Mouse (Mus musculus) heart, postnatal 25 days (tissue): Measurements from ENCODE around the gene Wdr93. TPM values are rescaled to one million over a fixed set of nuclear protein-coding genes. Genes with fewer than 3 reads are reported as not detected.
"Not testable (repeated sequence)": the region's sequence is repeated elsewhere in the genome, so short reads cannot be mapped to it uniquely, and the experiment has no call there.

Source experiments
- DNase-seq: peaks from one replicate; pipeline ENCODE4 v3.0.0; 2022; ENCODE audit warnings: low spot score
- intact Hi-C: fragments of 180-260 bp; cut with DNase I; formaldehyde crosslinking; loops from one replicate; pipeline ENCODE4 v1.15.1; 2025
- total RNA-seq, 2 experiments: library from RNA; stranded (reverse); gene quantifications; 2 replicates each; pipeline ENCODE4 v1.2.3; 2021

Wdr93 gene
- total RNA-seq, 2 experiments from 2014 or later: 0.21 TPM; not detected in 1

DNA sequence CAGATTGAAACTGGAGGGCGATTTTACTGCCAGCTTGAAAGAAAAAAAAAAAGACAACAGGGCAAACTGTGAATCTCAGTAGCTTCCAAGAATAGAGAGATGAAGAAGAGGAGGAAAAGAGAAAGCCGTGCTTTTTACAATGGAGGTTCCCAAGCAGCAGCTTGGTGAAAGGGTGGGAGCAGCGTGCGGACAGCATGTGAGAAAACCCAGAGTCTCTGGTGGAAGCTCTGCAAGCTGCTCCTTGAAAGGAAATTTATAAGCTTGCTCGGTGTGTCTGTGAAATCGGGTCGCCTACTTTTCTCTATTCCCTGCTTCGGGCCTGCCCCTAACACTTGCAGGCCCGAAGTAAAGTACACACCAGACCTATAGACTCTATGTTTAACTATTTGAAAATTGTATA is 1.1 kb downstream of the Wdr93 start:
- intact Hi-C loops: no loop called here
- no peak for DNase-seq

DNA sequence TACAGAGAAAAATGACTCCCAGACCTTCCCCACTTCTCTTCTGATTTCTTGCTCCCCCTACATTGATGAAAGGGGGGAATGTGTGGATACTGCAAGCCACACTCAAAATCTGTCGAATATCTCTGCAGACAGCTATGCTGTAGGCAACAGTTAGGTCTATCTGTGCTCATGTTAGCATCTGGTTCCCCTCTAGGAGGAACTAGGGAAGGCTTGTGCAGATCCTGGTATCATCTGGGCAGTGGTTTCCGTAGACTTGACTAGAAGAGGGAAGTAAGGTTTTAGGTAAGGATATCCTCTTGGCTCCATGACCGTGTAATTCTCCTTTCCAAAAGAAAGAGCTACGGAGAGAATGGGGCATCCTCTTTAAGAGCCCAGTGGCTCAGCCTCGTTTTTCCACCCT is 1.6 kb downstream of the Wdr93 start:
- no peak for DNase-seq
- intact Hi-C loops: no loop called here

DNA sequence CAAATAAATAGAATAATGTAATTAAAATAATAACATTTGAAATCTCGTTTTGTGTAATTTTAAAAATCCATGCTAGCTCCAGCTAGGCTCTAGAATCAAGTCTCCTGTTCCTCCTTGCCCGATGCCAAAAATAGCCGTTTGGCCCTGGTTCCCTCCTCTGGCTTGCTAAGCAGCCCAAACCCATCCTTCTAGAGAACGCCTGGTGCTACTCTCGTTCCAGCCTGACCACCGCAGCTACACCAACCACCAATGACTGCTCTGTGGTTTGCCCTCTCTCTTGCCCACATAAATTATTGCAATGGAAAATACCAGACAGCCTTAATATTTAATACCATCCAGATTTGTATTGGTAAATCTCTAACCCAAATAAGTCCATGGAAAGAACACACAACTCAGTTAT is 4.7 kb downstream of the Wdr93 start:
- DNase-seq: no peak
- intact Hi-C loops: no loop called here

DNA sequence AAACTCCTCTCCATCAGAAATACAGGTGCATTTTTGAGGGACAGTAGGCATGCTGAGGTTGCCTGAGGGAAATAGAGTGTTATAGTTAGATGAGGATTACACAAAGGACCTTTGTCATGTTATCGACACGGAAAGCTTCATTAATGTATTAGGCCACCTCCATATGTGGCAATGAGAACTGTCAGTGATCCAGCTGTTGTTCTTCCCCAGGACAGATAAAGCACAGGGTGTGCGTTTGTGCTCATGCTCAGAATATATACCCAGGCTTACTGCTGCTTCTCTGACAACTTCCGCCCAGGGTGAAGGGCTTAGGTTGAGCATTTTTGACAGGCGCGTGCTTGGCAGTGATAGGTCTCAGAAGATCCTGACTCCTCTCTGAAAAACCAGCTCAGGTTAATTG is 6.5 kb downstream of the Wdr93 start:
- intact Hi-C loops: no loop called here

DNA sequence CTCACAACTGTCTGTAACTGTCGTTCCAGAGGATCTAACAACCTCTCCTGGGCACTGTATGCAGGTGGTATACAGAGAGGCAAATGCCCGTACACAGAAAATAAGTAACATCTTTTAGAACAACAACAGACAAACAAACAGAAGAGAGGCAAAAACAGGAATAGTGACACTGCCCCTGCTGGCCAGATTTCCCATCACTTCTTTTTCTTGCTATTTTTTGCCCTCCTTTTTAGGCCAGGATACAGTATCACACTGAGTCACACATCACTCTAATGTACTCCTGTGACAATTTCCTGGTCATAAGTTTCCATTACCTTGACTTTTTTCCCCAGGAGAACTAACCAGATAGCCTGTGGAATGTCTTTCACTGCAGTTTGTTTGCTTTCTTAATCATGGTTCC is 13.4 kb downstream of the Wdr93 start:
- DNase-seq: no peak
- intact Hi-C loops: no loop called here

More for the DNA sequence above, 6.5 kb downstream of the Wdr93 start:
- DNase-seq: no peak

DNA sequence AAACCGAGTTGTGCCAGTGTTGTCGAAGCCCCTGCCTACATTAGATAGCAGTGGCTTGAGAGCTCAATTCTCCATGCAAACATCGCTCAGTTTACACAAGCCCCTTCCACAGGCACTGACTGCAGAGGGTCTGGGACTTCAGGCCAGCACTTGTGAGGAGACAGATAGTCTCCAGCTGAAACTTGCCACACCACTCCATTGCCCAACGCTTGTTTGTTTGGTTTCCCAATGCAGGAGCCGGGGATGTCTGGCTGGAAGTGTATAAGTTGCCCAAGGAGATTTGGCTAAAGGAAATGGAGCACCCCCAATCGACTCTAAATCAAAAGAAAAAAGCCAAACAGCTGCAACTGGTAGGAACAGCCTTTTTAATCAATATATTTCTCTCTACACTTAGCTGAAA is 15.2 kb downstream of the Wdr93 start:
- no peak for DNase-seq
- intact Hi-C loops: no loop called here

DNA sequence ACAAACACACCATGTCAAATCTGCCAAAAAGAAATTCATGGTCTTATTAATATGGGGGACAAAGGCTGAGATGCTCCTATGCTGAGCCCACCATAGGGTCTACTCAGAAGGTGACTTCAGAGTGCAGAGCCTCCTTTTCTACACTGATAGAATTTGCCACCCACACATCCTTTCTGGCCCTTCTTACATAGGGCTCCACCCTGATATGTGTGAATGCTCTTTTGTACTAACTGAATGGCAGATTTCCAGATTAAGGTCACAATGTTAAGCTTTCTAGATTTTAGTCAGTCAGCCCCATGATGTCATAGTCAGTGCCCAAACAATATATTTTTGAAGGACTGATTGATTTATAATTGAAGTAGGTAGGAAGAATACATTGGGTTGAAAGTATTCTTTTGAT is 16.8 kb downstream of the Wdr93 start:
- DNase-seq: no peak
- intact Hi-C loops: no loop called here

DNA sequence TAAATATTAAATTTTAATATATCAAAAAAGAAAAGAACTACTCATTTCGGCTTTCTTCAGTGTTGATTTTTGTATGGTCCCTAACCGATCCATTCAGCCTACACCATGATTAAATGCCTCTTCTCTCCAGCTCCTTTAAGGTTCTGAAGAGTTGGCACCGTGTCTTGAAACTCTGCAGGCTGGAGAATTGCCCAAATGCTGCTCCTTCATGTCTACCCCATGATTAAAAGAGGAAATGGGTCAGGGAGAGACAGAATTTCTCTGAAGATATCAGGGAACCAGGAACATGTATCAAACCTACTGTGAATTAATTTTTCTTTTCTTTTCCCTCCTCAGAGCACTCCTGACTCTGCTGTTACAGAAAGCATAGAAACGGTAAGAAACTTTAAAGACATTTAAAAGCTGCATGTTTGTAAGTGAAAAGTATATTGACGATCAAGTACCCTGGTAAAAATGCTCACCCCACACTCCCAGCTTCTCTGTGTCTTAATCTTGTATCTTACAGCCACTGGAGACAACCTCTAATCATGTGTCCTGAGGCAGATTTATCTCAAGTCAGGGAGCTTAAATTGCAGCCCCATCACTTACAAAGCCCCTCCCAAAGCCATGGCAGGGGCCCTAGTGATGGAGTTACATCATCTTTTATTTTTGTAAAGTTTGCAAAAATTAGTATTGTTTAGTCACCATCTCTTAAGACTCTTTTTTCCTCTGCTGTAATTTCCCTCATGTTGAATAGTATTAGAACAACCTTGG is 18.3 kb downstream of the Wdr93 start:
- DNase-seq: no peak
- intact Hi-C loops: no loop called here

DNA sequence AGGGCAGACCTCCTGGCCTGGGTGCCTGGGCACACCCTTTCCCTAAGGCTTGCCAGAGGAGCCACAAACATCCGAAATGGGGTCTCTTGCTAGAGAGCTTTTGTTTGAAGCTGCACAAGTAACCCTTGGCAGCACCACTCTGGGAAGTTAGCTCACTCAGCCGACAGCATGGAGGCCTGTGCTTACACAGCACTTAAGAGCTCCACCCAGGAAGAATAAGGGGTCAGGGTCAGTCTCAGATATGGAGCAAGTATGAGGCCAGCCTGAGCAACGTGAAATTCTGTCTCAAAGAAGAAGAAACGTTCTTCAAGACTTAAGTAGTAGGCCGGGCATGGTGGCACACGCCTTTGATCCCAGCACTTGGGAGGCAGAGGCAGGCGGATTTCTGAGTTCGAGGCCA is 19.1 kb downstream of the Wdr93 start:
- DNase-seq: no peak
- intact Hi-C loops: no loop called here

DNA sequence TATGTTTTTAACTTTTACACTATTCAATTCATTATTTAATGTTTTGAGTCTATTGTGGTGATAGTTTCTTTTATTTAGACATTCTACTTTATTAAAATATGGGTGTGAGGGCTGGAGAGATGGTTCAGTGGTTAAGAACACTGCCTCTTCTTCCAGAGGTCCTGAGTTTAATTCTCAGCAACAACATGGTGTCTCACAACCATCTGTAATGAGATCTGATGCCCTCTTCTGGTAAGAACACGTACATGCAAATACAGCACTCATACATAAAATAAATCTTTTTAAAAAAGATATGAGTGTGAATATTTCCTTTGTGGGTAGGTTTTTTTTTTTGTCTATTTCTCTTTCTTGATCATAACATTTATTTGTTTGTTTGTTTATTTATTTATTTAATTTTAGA is 23.0 kb downstream of the Wdr93 start:
- no peak for DNase-seq
- intact Hi-C loops: no loop called here

DNA sequence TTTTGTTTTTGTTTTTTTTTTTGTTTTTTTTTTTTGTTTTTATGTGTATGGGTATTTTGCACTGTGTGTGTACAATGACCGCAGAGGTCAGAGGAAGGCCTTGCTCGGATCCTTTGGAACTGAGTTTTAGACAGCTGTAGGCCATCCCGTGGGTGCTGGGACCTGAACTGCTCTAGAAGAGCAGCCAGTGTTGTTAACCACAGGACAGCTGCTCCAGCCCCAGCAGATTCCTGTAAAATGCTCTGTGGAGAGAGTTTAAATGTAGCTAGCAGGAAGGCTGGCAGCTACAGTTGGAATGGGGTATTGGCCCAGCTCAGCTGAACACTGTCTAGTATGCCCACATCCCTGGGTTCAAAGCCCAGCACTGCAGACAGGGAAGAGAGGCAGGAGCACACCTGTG is 26.7 kb downstream of the Wdr93 start:
- intact Hi-C loops: no loop called here
- DNase-seq: no peak

DNA sequence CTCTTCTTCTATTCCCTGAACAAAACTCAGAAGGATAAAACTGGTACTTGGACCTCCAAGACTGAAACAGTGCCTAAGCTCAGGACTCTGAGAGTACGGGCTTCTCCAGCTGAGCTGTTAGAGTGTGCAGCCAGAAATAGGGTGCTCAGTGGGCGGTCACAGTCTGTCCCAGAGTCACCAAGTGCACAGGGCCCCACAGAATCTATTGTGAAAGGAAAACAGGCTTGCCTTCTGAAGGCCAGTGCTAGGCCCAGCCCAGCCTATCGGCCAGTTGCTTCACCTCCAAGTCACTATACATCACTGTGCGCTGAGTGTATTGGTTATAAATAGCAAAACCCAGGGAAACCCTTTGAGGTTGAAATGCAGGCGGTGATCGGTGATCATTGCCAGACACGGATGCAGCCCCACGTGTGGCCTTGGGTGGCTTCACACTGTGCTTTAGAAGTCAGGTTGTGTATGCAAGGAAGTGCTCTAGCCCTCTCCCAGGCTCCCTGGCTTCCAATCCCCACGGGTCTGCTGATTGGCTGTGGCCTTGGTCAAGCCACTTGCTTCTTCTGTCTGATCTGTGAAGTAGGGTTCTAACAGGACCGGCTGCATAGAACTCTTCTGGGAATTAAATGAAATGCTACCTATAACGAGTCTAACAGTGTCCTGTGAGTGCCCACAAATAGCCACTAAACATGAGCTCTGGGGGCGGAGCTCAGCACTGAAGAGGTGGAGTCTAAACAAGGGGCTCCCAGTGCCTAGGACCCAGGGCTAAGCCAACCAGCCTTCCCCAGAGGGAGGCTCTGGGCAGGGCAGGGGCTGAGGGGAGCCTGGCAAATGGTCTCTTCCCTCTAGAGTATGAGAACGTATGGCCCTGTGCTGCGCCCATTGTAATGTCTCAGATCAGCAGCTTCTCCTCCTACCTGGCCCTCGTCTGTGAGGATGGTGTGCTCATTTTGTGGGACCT is 28.9 kb downstream of the Wdr93 start:
- no peak for DNase-seq
- intact Hi-C loops: no loop called here

DNA sequence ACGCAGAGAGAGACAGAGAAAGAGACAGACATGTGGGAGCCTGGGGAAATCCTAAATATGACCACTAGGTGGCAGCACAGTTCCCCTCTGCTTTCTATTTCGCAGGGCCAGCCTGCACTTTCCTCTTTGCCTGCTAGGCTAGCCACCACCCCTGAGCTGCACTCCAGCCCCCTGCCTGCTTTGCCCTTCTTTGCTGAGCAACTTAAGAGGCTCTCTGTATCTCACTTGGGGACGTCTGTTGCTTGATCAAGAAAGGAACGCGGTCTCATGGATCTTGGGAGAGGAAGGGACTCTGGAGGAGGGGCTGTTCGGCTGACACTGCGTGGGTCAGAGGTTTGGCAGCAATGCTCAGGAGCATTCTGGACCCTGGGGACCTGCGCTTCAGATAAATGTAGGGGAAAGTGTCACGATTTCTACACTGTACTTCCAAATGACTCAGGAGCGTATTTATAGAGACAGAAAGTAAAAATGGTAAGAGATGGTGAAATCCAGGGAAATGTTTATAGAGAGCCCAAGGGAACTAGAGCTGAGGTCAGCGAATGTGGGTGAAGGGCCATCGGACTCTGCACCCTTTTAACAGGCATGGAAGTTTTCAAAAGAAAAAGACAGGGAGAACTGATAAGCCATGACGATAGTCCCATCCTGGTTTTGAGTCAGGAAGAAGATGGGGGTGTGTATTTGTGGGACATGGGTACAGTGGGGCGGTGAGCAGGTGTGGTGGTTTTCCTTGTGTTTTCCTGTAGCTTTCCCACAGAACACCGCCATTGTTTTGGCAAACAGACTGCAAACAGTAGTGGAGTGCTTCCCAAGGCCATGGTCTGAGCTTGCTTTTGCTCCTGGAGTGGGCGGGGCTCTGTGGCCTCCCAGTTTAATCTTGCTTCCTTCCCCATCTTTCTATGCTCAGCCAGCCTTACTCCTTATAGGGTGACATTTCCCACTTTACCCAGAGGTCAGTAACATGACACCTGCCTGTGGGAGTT is 38.0 kb downstream of the Wdr93 start:
- peak; percentile 36 for DNase-seq
- intact Hi-C loops: no loop called here

DNA sequence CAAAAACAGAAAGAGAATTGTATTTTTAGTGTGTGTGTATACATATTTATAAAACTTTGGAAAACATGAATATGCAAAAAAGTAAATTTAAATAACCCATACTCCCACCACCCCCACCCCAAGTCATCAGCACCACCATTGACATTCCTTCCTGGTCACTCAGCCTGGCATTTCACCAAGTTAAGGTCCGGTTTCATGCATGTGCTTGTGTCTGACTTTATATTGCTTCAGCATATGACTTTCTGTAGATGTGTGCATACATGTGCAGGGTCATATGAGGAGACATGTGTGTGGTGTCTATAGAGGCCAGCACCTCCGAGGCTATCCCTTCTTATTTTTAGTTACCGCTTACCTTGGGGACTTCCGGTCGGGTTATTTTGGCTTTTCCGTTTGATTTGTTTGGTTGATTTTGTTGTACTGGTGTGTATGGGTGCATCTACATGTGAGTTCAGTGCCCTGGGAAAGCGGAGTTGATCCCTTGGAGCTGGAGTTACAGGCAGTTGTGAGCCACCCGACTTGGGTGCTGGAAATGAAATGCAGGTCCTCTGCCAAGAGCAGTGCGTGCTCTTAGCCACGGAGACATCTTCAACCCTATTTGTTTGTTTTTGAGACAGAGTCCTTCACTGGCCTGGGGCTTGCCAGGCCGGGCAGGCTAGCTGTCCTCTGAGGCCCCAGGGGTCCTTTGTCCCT is 39.0 kb downstream of the Wdr93 start:
- intact Hi-C loops: no loop called here
- no peak for DNase-seq

DNA sequence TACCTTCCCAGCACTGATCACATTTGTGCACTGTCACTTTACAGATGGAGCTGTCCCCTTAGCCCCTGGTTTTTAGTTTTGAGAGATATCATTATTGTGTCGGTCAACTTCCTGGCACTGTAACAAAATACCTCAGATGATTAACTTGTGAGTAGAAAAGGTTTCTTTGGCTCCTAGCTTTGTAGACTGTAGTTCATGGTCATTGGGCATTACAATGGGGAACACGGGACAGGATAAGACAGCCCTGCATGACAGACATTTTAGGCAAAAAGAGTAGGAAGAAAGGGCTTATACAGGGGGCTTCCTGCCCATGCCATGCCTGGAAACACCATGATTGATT is 39.5 kb downstream of the Wdr93 start:
- intact Hi-C loops: no loop called here
- DNase-seq: no peak

DNA sequence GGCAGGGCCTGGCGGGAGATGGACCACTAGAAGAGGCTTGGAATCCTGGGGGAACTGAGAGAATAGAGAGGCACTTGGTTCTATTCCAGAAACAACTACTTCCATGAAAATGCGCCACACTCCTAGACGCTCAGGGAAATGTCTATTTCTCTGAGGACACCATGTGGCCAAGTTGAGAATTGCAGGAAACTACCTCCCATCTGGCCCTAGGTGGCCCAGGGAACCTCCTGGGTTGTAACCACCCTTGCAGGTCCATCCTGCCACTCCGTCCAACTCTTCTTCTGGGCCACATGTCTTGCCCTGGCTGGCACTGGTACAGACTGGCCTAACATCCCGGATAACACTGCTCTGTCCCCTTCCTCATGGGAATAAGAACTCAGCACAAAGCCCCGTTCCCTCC is 43.3 kb downstream of the Wdr93 start:
- intact Hi-C loops: no loop called here
- no peak for DNase-seq

DNA sequence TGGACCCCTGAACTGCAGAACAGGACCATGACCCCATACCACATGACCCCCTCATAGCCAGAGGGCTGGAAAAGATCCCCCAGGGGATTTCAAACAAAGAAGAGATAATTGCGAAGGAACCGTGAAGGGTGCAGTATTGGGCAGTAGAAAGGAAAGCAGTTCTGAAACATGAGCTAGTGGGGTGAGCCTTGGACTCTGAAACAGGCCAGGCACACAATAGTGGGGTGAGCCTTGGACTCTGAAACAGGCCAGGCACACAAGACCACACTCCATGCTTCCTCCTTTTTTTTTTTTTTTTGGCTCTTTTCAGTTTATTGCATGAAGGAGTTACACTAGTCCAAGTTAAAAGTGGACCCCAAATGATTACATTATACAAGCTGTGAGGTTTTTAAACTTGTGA is 46.8 kb downstream of the Wdr93 start:
- not testable (repeated sequence) for DNase-seq
- intact Hi-C loops: loop anchor here (10.0 kb wide), 1 partner anchor 305 kb away; no protein-coding TSS in a partner anchor

DNA sequence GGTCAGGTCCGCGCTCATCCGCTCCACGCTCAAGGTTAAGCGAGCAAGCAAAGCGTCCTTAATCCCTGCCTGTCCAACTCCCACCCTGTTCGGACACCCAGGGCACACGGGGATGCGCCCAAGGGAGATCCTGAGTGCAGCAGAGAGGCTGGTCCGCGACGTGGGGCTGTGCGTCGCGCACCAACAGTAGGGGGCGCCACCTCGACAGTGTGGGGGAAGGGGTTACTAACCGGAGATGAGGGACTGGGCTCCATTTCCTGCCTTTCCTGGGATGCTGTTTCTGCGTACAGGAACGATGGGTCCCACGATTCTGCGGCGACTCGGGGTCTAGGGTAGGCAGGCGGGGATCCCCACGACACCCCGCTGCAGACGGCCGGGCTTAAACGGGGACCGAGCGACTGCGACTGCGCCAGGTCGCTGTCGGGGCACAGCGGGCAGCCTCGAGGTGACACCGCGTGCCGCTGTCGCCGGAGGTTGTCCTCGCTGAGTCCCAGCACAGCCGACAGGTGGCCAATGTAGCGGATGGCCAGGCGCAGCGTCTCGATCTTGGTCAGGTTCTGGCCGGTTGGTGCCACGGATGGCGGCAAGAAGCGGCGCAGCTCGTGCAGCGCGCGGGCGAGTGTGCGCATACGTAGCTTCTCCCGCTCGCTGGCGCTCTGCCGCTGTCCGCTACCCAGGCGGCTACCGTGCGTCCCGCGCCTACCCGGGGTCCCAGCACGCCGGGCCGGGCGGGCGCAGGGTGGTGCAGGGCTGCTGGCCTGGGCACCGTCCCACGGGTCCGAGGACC is 49.9 kb downstream of the Wdr93 start:
- DNase-seq: no peak
- intact Hi-C loops: loop anchor here (10.0 kb wide), 1 partner anchor 302 kb away; no protein-coding TSS in a partner anchor

DNA sequence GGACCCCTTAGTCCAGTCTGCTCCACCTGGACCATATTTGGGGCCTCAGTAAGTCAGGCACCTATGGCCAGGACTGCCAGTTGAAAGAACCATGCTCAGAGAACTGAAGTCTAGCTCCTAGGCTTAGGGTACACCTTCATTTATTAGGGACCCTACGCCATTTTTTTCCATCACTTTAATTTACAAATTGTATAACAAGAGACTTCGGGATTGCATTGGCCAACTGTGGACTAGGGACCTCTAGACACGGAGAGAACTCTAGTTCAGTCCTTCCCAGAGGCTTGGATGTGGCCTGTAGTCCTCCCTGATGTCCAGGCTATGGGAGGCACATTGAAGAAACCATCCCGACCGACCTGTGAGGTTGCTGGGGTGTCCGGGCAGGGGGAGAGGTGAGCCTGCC is 50.7 kb downstream of the Wdr93 start, which contains the start of gene Mesp1:
Gene Mesp1 (minus strand): TSS at position 101 of the 400 bp plus-strand sequence.
- DNase-seq: no peak
- intact Hi-C loops: loop anchor here (10.0 kb wide), 1 partner anchor 301 kb away; no protein-coding TSS in a partner anchor
